Mouse (Mus musculus) gonadal fat pad, adult 2 months (tissue): ENCODE measurements around the gene Mrpl9. TPM values are rescaled to one million over a fixed set of nuclear protein-coding genes. Genes with fewer than 3 reads are reported as not detected.

Experiments used
- DNase-seq: peaks from one replicate; pipeline ENCODE4 v3.0.0-alpha.2; 2012; ENCODE audit warnings: low read depth
- polyA plus RNA-seq: library from polyadenylated mRNA; depleted of rRNA; stranded (reverse); fragments of >200 nt; gene quantifications from 2 replicates; pipeline ENCODE4 v1.2.3, GENCODE M21; 2012

Gene Mrpl9
- polyA plus RNA-seq, 1 experiment = 29.0 TPM

GRCm38 (mm10) chr3:94465632-94466430 lies 22.7 kb downstream of the Mrpl9 start:
- no peak for DNase-seq

- no peak for DNase-seq
These were observed 25.8 kb downstream of the Mrpl9 start for GRCm38 (mm10) chr3:94468931-94469330.

GRCm38 (mm10) chr3:94472447-94473114 lies 29.5 kb downstream of the Mrpl9 start:
- DNase-seq = no peak

- no peak for DNase-seq
These were observed 30.0 kb downstream of the Mrpl9 start for GRCm38 (mm10) chr3:94473115-94473505.

GRCm38 (mm10) chr3:94473567-94474232 lies 30.6 kb downstream of the Mrpl9 start:
- no peak for DNase-seq

GRCm38 (mm10) chr3:94476301-94477035 lies 33.4 kb downstream of the Mrpl9 start:
- no peak for DNase-seq

GRCm38 (mm10) chr3:94477444-94477843 lies 34.3 kb downstream of the Mrpl9 start:
- DNase-seq = no peak

GRCm38 (mm10) chr3:94477981-94478422 lies 34.9 kb downstream of the Mrpl9 start, which contains the start of gene Celf3:
TSS of gene Celf3 (plus strand) at chr3:94478295.
- DNase-seq = no peak

GRCm38 (mm10) chr3:94478591-94479169 lies 35.6 kb downstream of the Mrpl9 start:
- no peak for DNase-seq

GRCm38 (mm10) chr3:94479564-94479963 lies 36.4 kb downstream of the Mrpl9 start:
- no peak for DNase-seq

GRCm38 (mm10) chr3:94480291-94480884 lies 37.3 kb downstream of the Mrpl9 start, which contains the start of gene Riiad1:
TSS of gene Riiad1 (minus strand) at chr3:94480341.
- no peak for DNase-seq

GRCm38 (mm10) chr3:94481429-94481828 lies 38.3 kb downstream of the Mrpl9 start:
- no peak for DNase-seq

- no peak for DNase-seq
These were observed 39.8 kb downstream of the Mrpl9 start for GRCm38 (mm10) chr3:94482764-94483385.

- no peak for DNase-seq
These were observed 40.8 kb downstream of the Mrpl9 start for GRCm38 (mm10) chr3:94483790-94484439.

- DNase-seq = no peak
These were observed 42.8 kb downstream of the Mrpl9 start for GRCm38 (mm10) chr3:94485922-94486321.

- no peak for DNase-seq
These were observed 44.5 kb downstream of the Mrpl9 start for GRCm38 (mm10) chr3:94487581-94487980.

- no peak for DNase-seq
These were observed 54.0 kb downstream of the Mrpl9 start for GRCm38 (mm10) chr3:94497162-94497561.
